In the genomic region with DNA sequence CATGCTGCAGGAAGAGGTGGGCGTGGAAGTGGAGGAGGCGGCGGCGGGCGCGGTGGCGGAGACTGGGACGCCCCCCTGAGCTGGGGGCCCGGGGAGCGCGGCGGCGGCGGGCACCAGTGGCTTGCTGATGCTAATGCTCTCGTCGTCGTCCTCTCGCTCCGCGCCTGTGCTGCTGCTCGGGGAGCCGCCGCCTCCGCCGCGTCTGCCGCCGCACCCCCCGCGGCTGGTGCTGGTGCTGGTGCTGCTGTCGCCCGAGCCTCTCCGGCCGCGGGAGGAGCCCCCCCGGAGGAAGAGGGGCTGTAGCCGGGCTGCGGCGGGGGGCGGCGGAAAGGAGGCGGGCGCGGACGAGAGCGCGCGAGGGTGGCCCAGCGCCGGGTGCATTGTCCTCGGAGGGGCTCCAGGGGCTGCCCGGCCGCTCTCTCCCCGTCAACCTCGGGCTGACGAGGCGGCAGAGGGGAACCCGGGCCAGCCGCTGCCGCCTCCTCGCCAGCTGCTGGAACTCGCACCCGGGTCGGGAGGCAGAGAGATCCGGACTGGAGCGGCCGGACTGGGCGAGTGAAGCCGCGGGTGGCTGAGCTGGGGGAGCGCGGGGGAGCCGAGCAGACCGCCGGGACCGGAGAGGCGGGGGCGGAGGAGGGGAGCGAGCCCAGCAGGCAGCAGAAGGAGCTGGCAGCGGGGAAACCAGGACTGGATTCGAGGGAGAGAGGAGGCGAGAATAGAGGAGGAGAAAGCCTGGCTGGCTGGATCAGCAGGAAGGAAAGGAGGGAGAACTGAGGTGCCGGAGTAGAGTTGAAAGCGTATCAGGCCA, we compare ENCODE assay signal across 8 mouse cellular contexts. TPM values are rescaled to one million over a fixed set of nuclear protein-coding genes. Genes with fewer than 3 reads are reported as not detected.
A peak's percentile ranks its signal among the peaks of the same experiment; 100 is the strongest.
DNase-seq lines count a peak whose midpoint lies in the region; ATAC-seq and TF ChIP-seq lines count a peak whose summit lies in the region.

A gene (minus strand): TSS at position 434 of the 808 bp plus-strand sequence.

- no peaks in the 10 kb centered on the region; the same call in 1 of the 2 replicates for H3K4me1 ChIP-seq in heart, adult 2 months (ENCODE audit: control insufficient read depth, insufficient read depth, low read length)
- H3K4me1 ChIP-seq in cerebellum, adult 2 months (ENCODE audit: control insufficient read depth, insufficient read depth, low read length) = 0 out of 2 replicates have a peak, but pooled peaks cover 2% of the 10 kb centered on the region
- H3K4me1 ChIP-seq in intestine, embryonic 15.5 days (replicated peaks) = peaks cover 20% of the 10 kb centered on the region
- peaks cover 22% of the 10 kb centered on the region for H3K4me1 ChIP-seq in limb, embryonic 13.5 days
- H3K4me1 ChIP-seq in midbrain, embryonic 16.5 days (ENCODE audit: control insufficient read depth, insufficient read depth, low read length) = peaks cover 34% of the 10 kb centered on the region
- no peaks in the 10 kb centered on the region for H3K4me1 ChIP-seq in stomach, postnatal 0 days (replicated peaks; ENCODE audit: control insufficient read depth, insufficient read depth)

- peaks cover 20% of the 10 kb centered on the region for H3K27me3 ChIP-seq in heart, adult 2 months (ENCODE audit: control insufficient read depth, insufficient read depth, low read length)
- H3K27me3 ChIP-seq in cerebellum, adult 2 months (ENCODE audit: control insufficient read depth, insufficient read depth, low read length) = peaks cover 2% of the 10 kb centered on the region; the same call in 1 of the 2 replicates
- H3K27me3 ChIP-seq in intestine, embryonic 15.5 days (replicated peaks) = peaks cover 34% of the 10 kb centered on the region
- H3K27me3 ChIP-seq in limb, embryonic 13.5 days = peaks cover 52% of the 10 kb centered on the region
- no peaks in the 10 kb centered on the region for H3K27me3 ChIP-seq in midbrain, embryonic 16.5 days (ENCODE audit: control insufficient read depth, insufficient read depth, low read depth, low read length)
- H3K27me3 ChIP-seq in stomach, postnatal 0 days (ENCODE audit: control insufficient read depth, insufficient read depth, low read length) = peaks cover 7% of the 10 kb centered on the region

- no peaks in the 10 kb centered on the region for H3K36me3 ChIP-seq in heart, adult 2 months (ENCODE audit: control insufficient read depth, insufficient read depth, low read length)
- no peaks in the 10 kb centered on the region for H3K36me3 ChIP-seq in intestine, embryonic 15.5 days
- no peaks in the 10 kb centered on the region for H3K36me3 ChIP-seq in limb, embryonic 13.5 days
- H3K36me3 ChIP-seq in midbrain, embryonic 16.5 days (ENCODE audit: control insufficient read depth, insufficient read depth, low read length) = no peaks in the 10 kb centered on the region
- H3K36me3 ChIP-seq in stomach, postnatal 0 days (ENCODE audit: control insufficient read depth, insufficient read depth, low read length) = no peaks in the 10 kb centered on the region

- no peak for TF ChIP-seq POLR2A in heart, adult 2 months (IDR thresholded peaks at IDR 0.05; ENCODE audit: insufficient read depth, low read depth, low read length)
- TF ChIP-seq POLR2A in cerebellum, adult 2 months (IDR thresholded peaks at IDR 0.05; ENCODE audit: borderline replicate concordance, insufficient read depth, low read length) = 0 out of 2 replicates have a peak, but pooled peaks have one; percentile 27

- no peak for TF ChIP-seq EP300 in heart, adult 2 months (IDR thresholded peaks at IDR 0.05; ENCODE audit: insufficient read depth, low read depth, low read length)
- no peak for TF ChIP-seq EP300 in stomach, postnatal 0 days (optimal IDR thresholded peaks at IDR 0.05)

- peak within 1 kb of the TSS; percentile 96 for H3K4me2 ChIP-seq in intestine, embryonic 15.5 days (replicated peaks)
- H3K4me2 ChIP-seq in limb, embryonic 13.5 days (replicated peaks) = peak within 1 kb of the TSS; percentile 98
- H3K4me2 ChIP-seq in midbrain, embryonic 16.5 days (ENCODE audit: low read length) = peak within 1 kb of the TSS; percentile 77
- H3K4me2 ChIP-seq in stomach, postnatal 0 days (replicated peaks; ENCODE audit: low read depth) = peak within 1 kb of the TSS; percentile 97

- peak within 1 kb of the TSS; percentile 35 for H3K9ac ChIP-seq in heart, adult 2 months (ENCODE audit: low read depth, low read length)
- H3K9ac ChIP-seq in intestine, embryonic 15.5 days = peak within 1 kb of the TSS; percentile 44
- peak within 1 kb of the TSS; percentile 65 for H3K9ac ChIP-seq in limb, embryonic 13.5 days
- peak within 1 kb of the TSS; percentile 80 for H3K9ac ChIP-seq in midbrain, embryonic 16.5 days (ENCODE audit: low read depth, low read length)
- H3K9ac ChIP-seq in stomach, postnatal 0 days (ENCODE audit: low read length) = peak within 1 kb of the TSS; percentile 53

- intact Hi-C loops in heart, adult 2 months (cut with DNase I) = no loop called here
- intact Hi-C loops in heart, postnatal 25 days (cut with DNase I) = no loop called here

- 2% methylated on average over 76 of the region's 84 CpGs for WGBS in heart, adult 2 months
- WGBS in cerebellum, adult 2 months = 2% methylated on average over 76 of the region's 84 CpGs
- WGBS in intestine, embryonic 15.5 days = under 1% methylated on average over 81 of the region's 84 CpGs
- 1% methylated on average over 51 of the region's 84 CpGs for WGBS in limb, embryonic 13.5 days
- WGBS in midbrain, embryonic 16.5 days = under 1% methylated on average over 61 of the region's 84 CpGs
- WGBS in stomach, postnatal 0 days = under 1% methylated on average over 50 of the region's 84 CpGs

- H3K9me3 ChIP-seq in intestine, embryonic 15.5 days = no peaks in the 10 kb centered on the region
- no peaks in the 10 kb centered on the region for H3K9me3 ChIP-seq in limb, embryonic 13.5 days
- no peaks in the 10 kb centered on the region for H3K9me3 ChIP-seq in midbrain, embryonic 16.5 days (replicated peaks; ENCODE audit: control insufficient read depth, low read length, poor library complexity, severe bottlenecking)
- no peaks in the 10 kb centered on the region for H3K9me3 ChIP-seq in stomach, postnatal 0 days (ENCODE audit: control insufficient read depth, low read length)

- peak in 1 of 2 experiments; percentile 48 for DNase-seq in heart, adult 2 months
- no peak for DNase-seq in heart, postnatal 25 days (ENCODE audit: low spot score)
- DNase-seq in cerebellum, adult 2 months = peak; percentile 72 to 78
- DNase-seq in forelimb bud, embryonic 11.5 days (ENCODE audit: low read depth, low spot score) = peak; percentile 74
- DNase-seq in stomach, postnatal 0 days (ENCODE audit: low spot score) = peak; percentile 59

- no peaks in the 10 kb centered on the region for H3K79me2 ChIP-seq in heart, adult 2 months (replicated peaks; ENCODE audit: control insufficient read depth, insufficient read depth, low read length)

- H3K4me3 ChIP-seq in heart, adult 2 months = peak within 1 kb of the TSS; percentile 41
- H3K4me3 ChIP-seq in cerebellum, adult 2 months (replicated peaks; ENCODE audit: insufficient read depth, low read depth, low read length) = peak within 1 kb of the TSS; percentile 61
- peak within 1 kb of the TSS; percentile 61 for H3K4me3 ChIP-seq in intestine, embryonic 15.5 days (replicated peaks)
- peak within 1 kb of the TSS; percentile 73 for H3K4me3 ChIP-seq in limb, embryonic 13.5 days
- H3K4me3 ChIP-seq in midbrain, embryonic 16.5 days (ENCODE audit: low read depth, low read length) = peak within 1 kb of the TSS; percentile 68
- peak within 1 kb of the TSS; percentile 60 for H3K4me3 ChIP-seq in stomach, postnatal 0 days (ENCODE audit: low read depth, low read length)

- H3K27ac ChIP-seq in heart, adult 2 months = no peak within 1 kb of the TSS
- H3K27ac ChIP-seq in cerebellum, adult 2 months (ENCODE audit: insufficient read depth, low read length) = no peak within 1 kb of the TSS
- H3K27ac ChIP-seq in intestine, embryonic 15.5 days = no peak within 1 kb of the TSS
- H3K27ac ChIP-seq in limb, embryonic 13.5 days = no peak within 1 kb of the TSS
- peak within 1 kb of the TSS; percentile 96 for H3K27ac ChIP-seq in midbrain, embryonic 16.5 days (ENCODE audit: low read length)
- H3K27ac ChIP-seq in stomach, postnatal 0 days (replicated peaks) = no peak within 1 kb of the TSS

- ATAC-seq in intestine, embryonic 15.5 days = peak; percentile 79
- peak; percentile 67 for ATAC-seq in limb, embryonic 13.5 days (ENCODE audit: low FRiP score, low read depth)
- peak; percentile 84 for ATAC-seq in midbrain, embryonic 16.5 days
- peak; percentile 35; the same call in 1 of the 2 replicates for ATAC-seq in stomach, postnatal 0 days (ENCODE audit: low FRiP score, low TSS enrichment)

- no peak for TF ChIP-seq CTCF in heart, adult 2 months (IDR thresholded peaks at IDR 0.05)
- TF ChIP-seq CTCF in cerebellum, adult 2 months (IDR thresholded peaks at IDR 0.05; ENCODE audit: borderline replicate concordance, insufficient read depth, low read depth, low read length) = no peak
- no peak for TF ChIP-seq CTCF in stomach, postnatal 0 days (IDR thresholded peaks at IDR 0.05; ENCODE audit: low read depth)

RNA-seq across cellular contexts. Expression of the gene that starts here (rescaled TPM):
- total RNA-seq in heart, adult 2 months (2021) = not detected
- not detected in 2 replicates for polyA plus RNA-seq in heart, adult 2 months (2012; rRNA removed)
- not detected for total RNA-seq in heart, postnatal 25 days (2021)
- 3.7 and 3.8 TPM in 2 replicates for polyA plus RNA-seq in cerebellum, adult 2 months (2012; rRNA removed)
- polyA plus RNA-seq in intestine, embryonic 15.5 days (2015; fragmentation: Nextera tagmentation; extraction: Ambion mirVana) = 0.05 and 0.10 TPM in 2 replicates
- 0.08 and 0.25 TPM in 2 replicates for polyA plus RNA-seq in limb, embryonic 13.5 days (2015; fragmentation: Nextera tagmentation; extraction: Ambion mirVana)
- 2.6 and 2.9 TPM in 2 replicates for polyA plus RNA-seq in midbrain, embryonic 16.5 days (2015; fragmentation: Nextera tagmentation; extraction: Ambion mirVana)
- polyA plus RNA-seq in stomach, postnatal 0 days (2015; fragmentation: Nextera tagmentation; extraction: Ambion mirVana) = 0.02 TPM in 2 replicates

Comparison
In these comparisons a context has a peak if more than half of its experiments do, and no peak if none do; other contexts are left out.
1. Peak in ATAC-seq, H3K4me3 ChIP-seq, H3K9ac ChIP-seq and H3K4me2 ChIP-seq in intestine, embryonic 15.5 days; RNA of the gene not detected or under 1 TPM.
2. Peak in ATAC-seq, H3K4me3 ChIP-seq, H3K9ac ChIP-seq and H3K4me2 ChIP-seq in limb, embryonic 13.5 days; RNA of the gene not detected or under 1 TPM.
3. Peak in DNase-seq, ATAC-seq, H3K4me3 ChIP-seq, H3K9ac ChIP-seq and H3K4me2 ChIP-seq in stomach, postnatal 0 days; RNA of the gene not detected or under 1 TPM.